Mouse (Mus musculus) kidney, postnatal 36 days (tissue): Measurements from ENCODE around the gene Olfr555.
A peak's percentile ranks its signal among the peaks of the same experiment; 100 is the strongest.
"Not testable (repeated sequence)": the region's sequence is repeated elsewhere in the genome, so short reads cannot be mapped to it uniquely, and the experiment has no call there.

ENCODE experiments used
- DNase-seq, 2 experiments: peaks; one replicate each; pipeline ENCODE4 v3.0.0; 2021 to 2022; ENCODE audit warnings: mixed read lengths in 2 of 2

Olfr555 gene

DNA sequence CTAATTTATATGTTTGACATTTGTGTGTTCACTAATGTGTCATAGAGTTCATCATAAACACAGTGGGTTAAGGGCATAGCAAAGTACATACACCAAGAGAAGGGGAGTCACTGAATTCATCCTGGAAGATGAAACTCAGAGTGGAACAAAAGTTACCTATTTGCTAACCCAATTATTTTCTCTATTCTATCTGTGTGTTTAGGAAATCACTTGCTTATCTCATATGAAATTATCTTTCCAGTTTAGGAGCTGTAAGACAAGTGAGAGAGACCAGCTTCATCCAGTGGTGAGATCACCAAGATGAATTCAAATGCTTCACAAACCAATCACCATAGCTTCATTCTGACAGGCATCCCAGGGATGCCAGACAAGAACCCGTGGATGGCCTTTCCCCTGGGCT, at the start of gene Olfr555:
TSS of gene Olfr555 (plus strand) at position 301 of the 400 bp plus-strand sequence.
- no peak for DNase-seq

DNA sequence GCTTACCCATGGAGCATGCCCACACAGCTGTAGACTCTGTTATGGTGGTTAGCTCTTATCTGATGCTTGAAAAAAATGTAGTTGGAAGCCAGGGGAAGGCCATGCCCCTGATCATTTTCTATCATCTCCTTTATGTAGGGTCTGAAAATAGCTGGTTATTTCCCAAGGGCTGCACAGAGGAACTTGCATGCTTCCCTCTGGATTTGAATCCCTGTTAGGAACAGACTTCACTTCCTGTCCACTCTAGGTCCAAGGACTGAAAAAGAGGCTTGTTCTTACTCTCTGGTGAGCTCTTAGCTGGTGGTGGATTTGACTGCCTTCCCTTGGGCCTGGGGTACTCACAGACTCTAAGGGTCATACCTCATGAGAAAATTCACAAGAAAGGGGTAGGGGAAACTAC, 40.5 kb upstream of the Olfr555 start, which contains the start of gene Olfr553:
TSS of gene Olfr553 (minus strand) at position 101 of the 400 bp plus-strand sequence.
- no peak for DNase-seq

DNA sequence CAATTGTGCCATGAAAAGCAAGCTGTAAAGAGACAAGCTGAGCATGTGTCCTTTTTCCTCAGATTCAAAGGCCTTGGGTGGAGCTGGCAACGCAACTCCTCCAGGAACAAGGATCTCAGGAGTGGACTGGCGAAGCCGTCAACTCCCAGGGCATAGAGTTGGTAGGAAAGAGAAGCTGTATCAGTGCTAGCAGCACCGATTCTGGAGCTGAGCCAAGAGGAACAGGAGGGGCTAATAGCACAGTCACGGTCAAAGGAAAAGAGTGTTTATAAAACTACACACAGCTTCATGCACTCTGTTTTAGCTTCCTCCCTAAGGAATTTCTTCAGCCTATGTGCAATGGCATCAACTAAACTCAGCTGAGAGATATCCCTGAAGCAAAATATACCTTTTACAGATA, 39.0 kb upstream of the Olfr555 start:
- DNase-seq = no peak

DNA sequence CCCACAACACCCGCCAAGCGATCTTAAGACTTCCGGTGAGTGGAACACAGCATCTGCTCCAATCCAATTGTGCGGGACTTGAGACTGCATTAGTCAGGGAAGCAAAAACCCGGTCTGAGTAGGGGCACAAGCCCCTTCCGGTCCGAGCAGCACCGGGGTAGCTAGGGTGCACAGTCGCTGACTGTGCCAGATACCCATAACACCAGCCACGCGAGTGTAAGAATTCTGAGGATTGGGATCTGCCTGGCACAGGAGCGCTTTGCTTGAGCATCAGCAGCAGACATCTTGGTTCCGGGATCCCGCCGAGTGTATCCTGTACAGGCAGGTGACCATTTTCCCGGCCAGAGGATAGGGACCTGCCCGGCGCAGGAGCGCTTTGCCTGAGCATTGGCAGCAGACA, 38.3 kb upstream of the Olfr555 start:
- not testable (repeated sequence) for DNase-seq

DNA sequence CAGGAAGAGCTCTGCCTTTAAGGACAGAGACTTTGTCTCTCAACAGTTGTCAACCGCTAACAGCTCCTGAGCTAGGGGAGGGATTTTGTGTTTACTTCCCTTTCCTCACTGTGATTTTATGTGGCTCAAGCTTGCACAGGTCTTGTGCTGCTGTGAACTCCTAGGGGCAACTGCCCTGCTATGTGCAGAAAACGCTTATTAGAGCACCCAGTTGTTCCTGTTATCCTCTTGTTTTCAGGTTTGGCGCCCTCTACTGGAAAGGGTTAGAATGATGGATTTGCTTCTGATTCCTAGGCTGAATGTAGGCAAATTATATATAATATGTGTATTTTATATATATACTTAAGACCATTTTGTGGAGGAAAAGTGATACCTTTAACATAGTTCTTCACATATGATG, 22.0 kb upstream of the Olfr555 start:
- DNase-seq = peak; percentile 58 to 74

DNA sequence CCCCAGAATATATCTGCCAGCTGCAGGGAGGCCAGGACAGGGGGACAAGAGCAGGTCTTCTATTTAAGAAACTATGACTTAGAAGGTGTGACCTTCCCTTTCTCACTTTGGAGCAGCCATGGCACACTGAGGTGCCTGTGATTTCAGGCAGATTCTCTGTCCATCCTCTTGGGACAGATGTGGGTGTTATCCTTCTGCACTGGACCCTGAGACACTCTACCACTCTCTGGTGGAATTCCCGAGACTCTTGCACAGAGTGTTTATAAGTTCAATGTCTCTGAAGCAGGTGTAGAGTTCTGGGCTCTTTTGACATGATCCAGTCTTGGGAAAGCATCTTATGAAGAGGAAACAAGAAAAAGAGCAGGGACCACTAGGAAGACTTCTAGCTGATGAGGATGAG, 20.5 kb upstream of the Olfr555 start, which contains the start of gene Olfr554:
TSS of gene Olfr554 (plus strand) at position 301 of the 400 bp plus-strand sequence.
- DNase-seq = no peak

DNA sequence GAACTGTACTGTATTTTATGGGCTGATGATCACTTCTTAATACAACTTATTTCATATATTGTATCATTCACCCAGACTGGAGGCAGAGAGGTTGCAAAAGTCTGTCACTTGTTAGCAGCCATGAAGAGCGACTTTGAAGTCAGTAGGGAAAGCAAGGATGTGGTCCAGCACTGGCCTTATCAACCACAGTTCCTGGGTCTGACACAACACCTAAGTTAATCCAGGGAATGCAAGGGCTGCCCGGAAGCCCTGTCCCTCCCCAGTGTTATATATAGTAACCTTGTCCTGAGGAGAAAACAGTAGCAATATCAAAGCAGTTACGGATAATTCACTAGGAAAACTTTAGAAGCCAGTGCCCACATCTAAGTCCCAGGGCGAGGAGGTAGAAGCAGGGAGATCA, 13.7 kb upstream of the Olfr555 start:
- DNase-seq = not testable (repeated sequence)

DNA sequence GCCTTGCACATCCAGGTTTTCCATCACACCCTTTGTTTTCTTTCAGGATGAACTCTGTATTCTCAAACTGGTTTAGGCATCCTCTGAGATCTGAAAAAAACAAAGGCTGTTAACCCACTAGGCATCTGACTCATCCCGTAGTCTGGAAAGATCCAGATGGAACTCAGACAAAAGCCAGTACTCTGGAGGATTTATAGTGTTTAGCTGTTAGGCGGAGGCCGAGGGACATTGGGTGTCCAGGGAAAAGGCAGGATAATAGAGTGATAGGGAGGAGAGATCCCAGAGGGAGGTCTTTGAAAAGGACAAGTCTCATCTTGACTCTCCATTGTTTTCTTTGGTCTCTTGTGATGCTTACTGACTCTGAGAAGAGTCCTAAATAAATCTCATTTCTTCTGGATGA, 6.0 kb downstream of the Olfr555 start, which contains the start of gene Olfr556:
TSS of gene Olfr556 (plus strand) at position 301 of the 400 bp plus-strand sequence.
- no peak for DNase-seq

DNA sequence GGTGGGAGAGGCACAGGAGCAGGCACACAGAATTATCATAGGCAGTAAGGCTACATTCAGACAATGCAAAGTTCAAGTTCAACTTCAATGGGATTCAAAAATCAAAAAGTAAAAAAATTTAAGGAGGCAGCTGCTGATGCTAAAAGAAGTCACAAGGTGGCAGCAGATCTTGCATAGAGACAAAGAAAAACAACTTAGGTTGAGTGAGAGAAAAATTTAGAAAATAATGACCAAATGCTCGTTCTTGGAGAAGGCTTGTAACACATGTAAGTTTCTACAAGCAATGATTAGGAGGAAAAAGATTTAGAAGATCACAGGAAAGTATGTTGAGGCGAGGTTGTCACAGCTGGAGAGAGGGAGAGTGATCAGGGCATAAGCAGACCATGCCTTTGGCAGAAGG, 6.8 kb downstream of the Olfr555 start:
- DNase-seq = peak in 1 of 2 experiments; percentile 13

DNA sequence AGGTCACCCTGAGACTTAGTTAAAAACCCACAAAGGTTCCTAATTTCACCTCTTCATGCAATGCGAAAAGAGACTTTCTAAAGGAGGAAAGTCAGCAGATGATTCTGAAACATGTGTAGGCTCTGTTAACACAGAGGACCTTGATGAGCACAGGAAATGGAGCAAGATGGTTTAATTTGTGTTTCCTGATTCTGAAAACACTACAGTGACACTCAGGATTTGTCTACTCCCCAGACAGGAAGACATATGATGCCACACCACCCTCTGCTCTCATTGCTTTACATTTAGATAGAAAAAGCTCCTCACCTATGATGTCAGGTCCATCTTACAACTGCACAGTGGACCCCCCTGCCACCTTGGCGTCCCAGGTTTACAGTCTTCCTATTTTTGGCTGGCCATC, 17.6 kb downstream of the Olfr555 start:
- DNase-seq = no peak

DNA sequence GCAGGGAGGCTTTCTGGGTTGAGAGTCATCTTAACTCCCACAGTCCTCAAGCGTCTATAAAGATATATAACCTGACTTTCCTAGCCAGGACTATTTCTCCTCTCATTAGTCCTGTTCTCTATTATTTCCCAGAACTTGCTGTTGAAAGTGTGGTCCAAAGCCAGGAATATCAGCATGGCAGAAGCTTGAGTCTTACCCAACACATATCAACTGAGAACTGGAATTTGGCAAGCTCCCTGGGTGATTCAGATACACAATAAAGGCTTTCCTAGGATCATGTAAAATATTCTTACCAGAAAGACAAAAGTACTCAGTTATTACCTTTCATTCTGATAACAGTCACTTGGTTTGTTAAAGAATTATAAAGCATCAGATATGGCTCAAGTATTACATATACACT, 23.3 kb downstream of the Olfr555 start:
- no peak for DNase-seq

DNA sequence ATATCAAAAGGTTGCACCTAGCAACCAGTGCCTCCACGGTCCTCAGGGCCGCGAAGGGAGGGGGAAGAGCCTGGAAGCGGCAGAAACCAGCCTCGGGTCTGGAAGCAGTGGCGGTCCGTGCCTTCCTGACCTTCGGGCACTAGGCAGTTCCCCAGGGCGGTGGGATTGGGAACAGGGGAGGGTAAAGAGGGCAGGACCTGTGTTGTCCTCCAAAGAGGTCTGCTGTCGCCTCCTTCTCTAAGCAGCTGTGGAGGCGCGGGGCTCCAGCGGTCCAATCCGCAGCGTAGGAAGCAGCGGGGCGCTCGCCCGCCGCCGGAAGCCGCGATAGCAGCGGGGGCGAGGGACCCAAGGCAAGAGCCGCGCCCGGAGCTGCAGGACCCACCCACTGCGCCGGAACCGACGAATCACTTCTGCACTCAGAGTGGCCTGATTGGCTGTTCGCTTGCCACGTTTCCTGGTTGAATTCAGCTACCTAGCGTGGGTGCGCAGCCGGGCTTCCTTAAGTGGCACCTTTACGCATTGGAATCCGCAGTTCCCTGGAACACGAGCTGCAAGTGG, 28.4 kb downstream of the Olfr555 start, which contains the start of gene Trim68:
TSS of gene Trim68 (minus strand) at position 384 of the 558 bp plus-strand sequence.
- peak; percentile 93 for DNase-seq

DNA sequence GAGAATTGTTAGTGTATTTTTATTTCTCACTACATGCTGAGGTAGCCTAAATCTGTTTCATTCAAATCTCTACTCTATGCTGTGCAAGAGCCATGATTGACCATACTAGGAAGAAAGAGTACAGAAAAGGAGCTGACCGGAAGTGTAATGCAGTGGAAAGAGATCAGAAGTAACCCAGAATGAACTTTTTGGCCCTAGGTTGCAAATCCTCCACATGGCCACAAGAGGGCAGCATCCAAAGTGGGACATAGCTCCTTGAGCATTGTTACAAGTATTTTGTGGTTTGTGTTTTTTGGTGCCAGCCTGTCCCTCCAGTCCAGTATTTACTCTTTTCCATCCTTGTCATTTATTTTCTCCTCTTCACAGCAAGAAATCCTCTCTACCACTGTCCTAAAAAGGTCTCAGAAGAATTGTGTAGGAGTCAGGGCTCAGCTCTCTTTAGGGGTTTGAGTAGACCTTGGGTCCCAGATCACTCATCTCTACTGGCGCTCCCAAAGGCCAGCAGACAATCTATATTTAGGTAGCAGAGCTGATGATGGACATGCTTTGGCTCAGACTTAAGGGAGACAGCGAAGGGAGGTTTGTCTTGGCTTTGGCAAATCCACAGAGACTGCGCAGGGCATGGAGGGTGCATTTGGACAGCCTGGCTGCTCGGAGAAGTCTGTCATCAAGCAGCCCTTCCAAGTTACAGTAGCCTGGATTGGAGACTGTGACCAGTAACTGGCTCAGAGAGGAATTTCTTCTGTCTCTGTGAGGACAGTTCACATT, 36.9 kb downstream of the Olfr555 start, which contains the start of gene Olfr557:
TSS of gene Olfr557 (plus strand) at position 553 of the 768 bp plus-strand sequence.
- DNase-seq = peak; percentile 17 to 61

DNA sequence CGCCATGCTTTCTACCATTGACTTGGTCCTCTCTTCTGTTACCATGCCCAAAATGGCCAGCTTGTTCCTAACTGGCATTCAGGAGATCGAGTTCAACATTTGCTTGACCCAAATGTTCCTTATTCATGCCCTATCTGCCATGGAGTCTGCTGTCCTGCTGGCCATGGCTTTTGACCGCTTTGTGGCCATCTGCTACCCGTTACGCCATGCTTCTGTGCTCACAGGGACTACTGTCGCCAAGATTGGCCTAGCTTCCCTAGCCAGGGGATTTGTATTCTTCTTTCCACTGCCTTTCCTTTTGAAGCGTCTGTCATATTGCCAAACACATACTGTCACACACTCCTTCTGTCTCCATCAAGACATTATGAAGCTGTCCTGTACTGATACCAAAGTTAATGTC, 39.8 kb downstream of the Olfr555 start:
- no peak for DNase-seq

DNA sequence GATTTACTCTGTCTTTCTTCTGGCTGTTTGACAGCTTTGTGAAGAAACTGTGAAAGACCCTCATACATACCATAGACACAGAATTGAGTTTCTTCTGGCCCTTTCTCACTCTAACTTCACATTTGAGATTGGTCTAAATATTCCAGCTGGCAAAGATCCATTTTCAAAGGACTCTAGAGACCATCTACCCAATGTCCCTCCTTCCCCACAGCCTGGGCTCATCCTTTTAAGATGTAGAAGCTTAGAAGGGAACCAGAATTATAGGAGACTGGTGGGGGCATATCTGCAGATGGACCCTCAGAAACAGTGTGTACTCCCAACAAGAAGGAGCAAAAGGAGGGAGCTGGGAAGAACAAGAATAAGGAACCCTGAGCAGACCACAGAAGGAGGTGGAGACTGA, 43.3 kb downstream of the Olfr555 start, which contains the start of gene Olfr558:
TSS of gene Olfr558 (plus strand) at position 301 of the 400 bp plus-strand sequence.
- DNase-seq = no peak
